Mouse (Mus musculus): ENCODE results near the gene Usp27x.

DNA sequence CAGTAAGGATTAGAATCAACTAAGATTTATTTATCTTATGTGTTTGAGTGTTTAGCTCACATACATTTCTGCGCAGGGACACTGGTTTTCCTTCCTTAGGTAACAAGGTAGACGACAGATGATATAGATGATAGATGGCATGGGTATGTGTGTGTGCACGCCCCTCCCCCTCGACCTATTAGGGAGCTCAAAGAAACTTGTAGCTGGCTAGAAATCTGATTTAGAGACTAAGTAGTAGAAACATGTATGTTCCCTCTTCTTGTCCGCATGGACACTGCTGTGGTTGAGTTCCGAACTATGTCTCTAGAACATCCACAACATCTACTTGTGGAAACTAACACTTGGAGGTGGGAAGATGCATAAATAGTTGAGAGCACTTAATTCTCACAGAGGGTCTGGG, 46.5 kb upstream of the Usp27x start:
- TF ChIP-seq CTCF (conservative IDR thresholded peaks at IDR 0.05; ENCODE audit: low read length), result no peak
- no peak for TF ChIP-seq NANOG (IDR thresholded peaks at IDR 0.05; ENCODE audit: borderline replicate concordance, low read length)

All from E14TG2a.4 (cell line).